Mouse (Mus musculus) heart, postnatal 14 days (tissue): ENCODE data around the gene Maneal. TPM values are rescaled to one million over a fixed set of nuclear protein-coding genes. Genes with fewer than 3 reads are reported as not detected.
A peak's percentile ranks its signal among the peaks of the same experiment; 100 is the strongest.

Source experiments
- DNase-seq, 2 experiments: peaks; one replicate each; pipeline ENCODE4 v3.0.0; 2021 to 2022
- intact Hi-C: fragments of 180-260 bp; cut with DNase I; formaldehyde crosslinking; loops from one replicate; pipeline ENCODE4 v1.15.1; 2025
- long read RNA-seq, 2 experiments: library from polyadenylated mRNA; stranded (forward); transcript quantifications; one replicate each; pipeline ENCODE4 v2.0.0; 2021
- total RNA-seq, 2 experiments: library from RNA; stranded (reverse); gene quantifications; 2 replicates each; pipeline ENCODE4 v1.2.3; 2021

The Maneal gene
- total RNA-seq, result under 1 TPM; 0.10 to 0.17 TPM
- long read RNA-seq, experiment 1, result 0 reads
- long read RNA-seq, experiment 2, result 0 reads

- intact Hi-C loops, result no loop called here
- DNase-seq, result no peak
Observed at GRCm38 (mm10) chr4:124861283-124862188, at the start of gene Maneal. Gene Maneal (minus strand): TSS chr4:124862171.

GRCm38 (mm10) chr4:124905971-124906822 lies 44.2 kb upstream of the Maneal start:
- intact Hi-C loops, result no loop called here
- no peak for DNase-seq

GRCm38 (mm10) chr4:124905417-124905816 lies 43.4 kb upstream of the Maneal start:
- intact Hi-C loops, result no loop called here

GRCm38 (mm10) chr4:124899906-124900305 lies 37.9 kb upstream of the Maneal start:
- intact Hi-C loops, result no loop called here
- DNase-seq, result no peak

More at GRCm38 (mm10) chr4:124905417-124905816, 43.4 kb upstream of the Maneal start:
- DNase-seq, result no peak

GRCm38 (mm10) chr4:124898428-124898827 lies 36.5 kb upstream of the Maneal start:
- intact Hi-C loops, result no loop called here

GRCm38 (mm10) chr4:124894508-124895428 lies 32.8 kb upstream of the Maneal start:
- intact Hi-C loops, result no loop called here
- peak in 1 of 2 experiments; percentile 3 for DNase-seq

More at GRCm38 (mm10) chr4:124898428-124898827, 36.5 kb upstream of the Maneal start:
- DNase-seq, result no peak

- DNase-seq, result no peak
- intact Hi-C loops, result no loop called here
Observed at GRCm38 (mm10) chr4:124893769-124894168, 31.8 kb upstream of the Maneal start.

GRCm38 (mm10) chr4:124890831-124891230 lies 28.9 kb upstream of the Maneal start:
- DNase-seq, result no peak
- intact Hi-C loops, result no loop called here

- intact Hi-C loops, result no loop called here
- DNase-seq, result no peak
Observed at GRCm38 (mm10) chr4:124889935-124890334, 28.0 kb upstream of the Maneal start.

- intact Hi-C loops, result no loop called here
Observed at GRCm38 (mm10) chr4:124888702-124889101, 26.7 kb upstream of the Maneal start.

GRCm38 (mm10) chr4:124882151-124882729 lies 20.3 kb upstream of the Maneal start:
- intact Hi-C loops, result no loop called here
- peak; percentile 56 to 66 for DNase-seq

More at GRCm38 (mm10) chr4:124888702-124889101, 26.7 kb upstream of the Maneal start:
- DNase-seq, result no peak

- DNase-seq, result no peak
- intact Hi-C loops, result no loop called here
Observed at GRCm38 (mm10) chr4:124881341-124881908, 19.5 kb upstream of the Maneal start.

- DNase-seq, result no peak
Observed at GRCm38 (mm10) chr4:124880599-124880998, 18.6 kb upstream of the Maneal start, which contains the start of gene Epha10. Gene Epha10 (plus strand): TSS chr4:124880899.

GRCm38 (mm10) chr4:124872719-124873118 lies 10.7 kb upstream of the Maneal start:
- intact Hi-C loops, result no loop called here
- no peak for DNase-seq

More at GRCm38 (mm10) chr4:124880599-124880998, 18.6 kb upstream of the Maneal start, which contains the start of gene Epha10:
- intact Hi-C loops, result no loop called here

- intact Hi-C loops, result no loop called here
- DNase-seq, result peak; percentile 78 to 87
Observed at GRCm38 (mm10) chr4:124860446-124860845, 1.5 kb downstream of the Maneal start.

- intact Hi-C loops, result loop anchor here (10.0 kb wide), 1 partner anchor 206 kb away; the partner anchor contains the start of genes Dnali1 and Snip1
- no peak for DNase-seq
Observed at GRCm38 (mm10) chr4:124858370-124858769, 3.6 kb downstream of the Maneal start.

- no peak for DNase-seq
- intact Hi-C loops, result loop anchor here (10.0 kb wide), 1 partner anchor 209 kb away; the partner anchor contains the start of genes Dnali1 and Snip1
Observed at GRCm38 (mm10) chr4:124856294-124856693, 5.7 kb downstream of the Maneal start.

- intact Hi-C loops, result loop anchor here (5.0 to 10.0 kb wide), 2 partner anchors 86 to 214 kb away; partner anchors contain the start of genes 9930104L06Rik, Cdca8, Dnali1 and Snip1
- peak; percentile 77 to 80 for DNase-seq
Observed at GRCm38 (mm10) chr4:124850933-124851658, 10.9 kb downstream of the Maneal start, which contains the start of gene 1110065P20Rik. Gene 1110065P20Rik (minus strand): TSS chr4:124851196.
